Mouse (Mus musculus) hematopoietic multipotent progenitor cell, adult 10-12 weeks (in vitro differentiated cells): ENCODE results near the gene Sox13. TPM values are rescaled to one million over a fixed set of nuclear protein-coding genes. Genes with fewer than 3 reads are reported as not detected.

Experiments used
- polyA plus RNA-seq: library from polyadenylated mRNA; stranded (reverse); fragments of >175 nt; gene quantifications from 2 replicates; pipeline ENCODE4 v1.2.3, GENCODE M21; 2012; ENCODE audit warnings: low replicate concordance

The Sox13 gene
- polyA plus RNA-seq: 1.6 and 2.4 TPM in 2 replicates

GRCm38 (mm10) chr1:133423543-133424480 is at the start of gene Sox13:
Gene Sox13, minus strand, starts transcription at chr1:133424377.

GRCm38 (mm10) chr1:133363276-133364021 is 60.7 kb downstream of the Sox13 start, which contains the start of gene Etnk2:
Gene Etnk2, plus strand, starts transcription at chr1:133363572.

GRCm38 (mm10) chr1:133350210-133350609 is 74.0 kb downstream of the Sox13 start, which contains the start of gene Ren1:
Gene Ren1, plus strand, starts transcription at chr1:133350510.

Other genes starting within 250 kb of the Sox13 start
- gene Golt1a, start 114.6 kb downstream of the Sox13 start, polyA plus RNA-seq: not detected in 2 replicates
- gene Kiss1, start 102.5 kb downstream of the Sox13 start, polyA plus RNA-seq: not detected in 2 replicates
- not detected in 2 replicates for gene Ren1, start 73.9 kb downstream of the Sox13 start, polyA plus RNA-seq
- 0.13 and 0.29 TPM in 2 replicates for gene Etnk2, start 60.8 kb downstream of the Sox13 start, polyA plus RNA-seq
- gene Snrpe, start 185.9 kb upstream of the Sox13 start, polyA plus RNA-seq: 12.1 and 13.7 TPM in 2 replicates
- gene Zbed6, start 236.5 kb upstream of the Sox13 start, polyA plus RNA-seq: not detected in 2 replicates
- 4.9 and 9.8 TPM in 2 replicates for gene Gm38394, start 236.9 kb upstream of the Sox13 start, polyA plus RNA-seq